Mouse (Mus musculus): ENCODE measurements around the gene Slc17a7.

DNA sequence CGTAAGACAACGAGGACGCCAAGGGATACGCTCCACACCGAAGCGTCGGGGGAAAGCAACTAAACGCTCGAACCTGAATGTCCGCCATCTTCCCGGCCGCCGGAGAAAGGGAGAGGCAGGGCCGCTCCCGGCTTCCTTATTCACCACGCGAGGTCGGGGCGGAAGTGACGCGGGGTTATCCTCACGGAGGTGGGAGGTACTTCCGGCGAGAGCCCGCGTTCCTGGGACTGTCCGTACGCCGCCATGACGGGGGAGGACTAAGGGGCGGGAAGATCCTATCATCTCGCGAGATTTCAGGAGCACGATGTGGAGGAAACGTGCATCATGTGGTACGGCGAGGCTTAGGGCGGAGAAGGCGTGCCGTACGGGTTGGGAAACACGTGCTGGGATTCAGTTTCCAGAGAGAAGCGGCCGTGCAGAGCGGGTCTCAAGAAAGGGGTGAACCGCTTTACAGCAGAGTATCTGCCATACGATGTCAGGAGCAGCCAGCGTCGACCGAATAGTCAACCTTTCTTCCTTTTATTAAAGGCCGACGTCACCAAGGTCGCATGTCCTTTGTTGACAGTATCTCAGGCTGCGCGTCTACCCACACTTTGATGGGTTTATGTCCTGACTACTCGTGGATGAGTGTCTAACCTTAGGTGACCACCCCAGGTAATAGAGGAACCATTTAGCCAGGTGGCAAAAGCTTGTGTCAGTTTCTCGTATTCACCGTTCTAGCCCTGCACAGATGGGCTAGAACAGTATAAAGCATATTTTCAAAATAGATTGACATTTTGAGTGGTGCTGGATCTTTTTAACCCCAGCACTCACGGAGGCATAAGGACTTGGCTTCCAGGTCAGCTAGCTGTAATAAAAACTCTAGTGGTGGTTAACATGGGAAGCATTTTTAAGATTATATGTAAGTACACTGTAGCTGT is 39.3 kb upstream of the Slc17a7 start, which contains the start of gene Rps11:
- TF ChIP-seq CTCF (IDR thresholded peaks at IDR 0.05; ENCODE audit: low read depth, low read length) (no peak), POLR2A (IDR thresholded peaks at IDR 0.05; ENCODE audit: borderline replicate concordance, low read depth, low read length) (no peak)

Measured in bone marrow macrophage, adult 2 months (primary cell).